Mouse (Mus musculus): ENCODE results near the gene Izumo2. TPM values are rescaled to one million over a fixed set of nuclear protein-coding genes. Genes with fewer than 3 reads are reported as not detected.
"Not testable (repeated sequence)": the region's sequence is repeated elsewhere in the genome, so short reads cannot be mapped to it uniquely, and the experiment has no call there.

Izumo2 gene
- total and polyA plus RNA-seq, 2 experiments from 2014 or later = not detected

DNA sequence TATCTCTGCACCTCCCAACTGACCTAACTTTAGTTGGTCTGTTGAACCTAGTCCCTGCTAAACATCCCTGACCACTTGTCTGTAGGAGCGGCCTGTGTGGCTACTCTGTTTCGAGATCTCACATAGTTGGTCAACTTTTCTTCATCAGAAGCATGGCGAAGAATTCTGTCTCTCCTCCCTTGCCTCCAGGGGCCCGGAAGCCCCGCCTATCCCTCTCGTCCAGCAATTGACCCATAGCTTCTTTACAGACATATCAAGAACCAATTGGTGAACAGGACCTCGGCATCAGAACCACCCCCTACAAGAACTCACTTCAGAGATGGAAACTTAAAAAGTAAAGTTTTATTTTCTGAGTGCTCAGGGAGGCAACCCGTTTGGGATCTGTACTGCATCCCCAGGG lies 5.6 kb upstream of the Izumo2 start:
- ATAC-seq (ENCODE audit: low FRiP score) (no peak), DNase-seq (ENCODE audit: low spot score) (no peak)
- H3K4me3 ChIP-seq (ENCODE audit: low read depth, low read length) = no peak overlapping the region
- H3K9me3 ChIP-seq (ENCODE audit: low read length) = no peaks in the 10 kb centered on the region
- H3K36me3 ChIP-seq (ENCODE audit: insufficient read depth, low read length) = no peaks in the 10 kb centered on the region
- H3K27ac ChIP-seq (ENCODE audit: low read depth, low read length) = no peak overlapping the region
- 0 out of 2 replicates have a peak, but pooled peaks cover 5% of the 10 kb centered on the region for H3K27me3 ChIP-seq (ENCODE audit: insufficient read depth, low read length)
- no peak for TF ChIP-seq CTCF (IDR thresholded peaks at IDR 0.05)
- no peak overlapping the region for H3K4me2 ChIP-seq (ENCODE audit: low read depth, low read length, poor library complexity, severe bottlenecking)
- H3K4me1 ChIP-seq (ENCODE audit: insufficient read depth, low read length) = no peaks in the 10 kb centered on the region
- WGBS = 84% methylated on average over 8 of the region's 8 CpGs
- H3K9ac ChIP-seq (replicated peaks; ENCODE audit: low read length, poor library complexity, severe bottlenecking) = no peak overlapping the region

- Histone ChIP-seq H3K4me3 (ENCODE audit: low read depth, low read length) (no peak overlapping the region), H3K36me3 (ENCODE audit: insufficient read depth, low read length) (no peaks in the 10 kb centered on the region), H3K9me3 (ENCODE audit: low read length) (no peaks in the 10 kb centered on the region), H3K9ac (replicated peaks; ENCODE audit: low read length, poor library complexity, severe bottlenecking) (no peak overlapping the region), H3K4me1 (ENCODE audit: insufficient read depth, low read length) (no peaks in the 10 kb centered on the region), H3K27ac (ENCODE audit: low read depth, low read length) (no peak overlapping the region), H3K27me3 (ENCODE audit: insufficient read depth, low read length) (no peaks in the 10 kb centered on the region), H3K4me2 (ENCODE audit: low read depth, low read length, poor library complexity, severe bottlenecking) (no peak overlapping the region)
- TF ChIP-seq CTCF (IDR thresholded peaks at IDR 0.05) = peak; percentile 74
- WGBS = 58% methylated on average over 3 of the region's 3 CpGs
- ATAC-seq (ENCODE audit: low FRiP score) (no peak), DNase-seq (ENCODE audit: low spot score) (peak; percentile 46)
Observed at GRCm38 (mm10) chr7:44704363-44704762, 4.2 kb upstream of the Izumo2 start.

- ATAC-seq (ENCODE audit: low FRiP score) (no peak), DNase-seq (ENCODE audit: low spot score) (no peak)
- Histone ChIP-seq H3K9me3 (ENCODE audit: low read length) (no peaks in the 10 kb centered on the region), H3K4me3 (ENCODE audit: low read depth, low read length) (no peak overlapping the region), H3K36me3 (ENCODE audit: insufficient read depth, low read length) (no peaks in the 10 kb centered on the region), H3K27ac (ENCODE audit: low read depth, low read length) (no peak overlapping the region), H3K4me2 (ENCODE audit: low read depth, low read length, poor library complexity, severe bottlenecking) (no peak overlapping the region), H3K9ac (replicated peaks; ENCODE audit: low read length, poor library complexity, severe bottlenecking) (no peak overlapping the region), H3K4me1 (ENCODE audit: insufficient read depth, low read length) (no peaks in the 10 kb centered on the region), H3K27me3 (ENCODE audit: insufficient read depth, low read length) (no peaks in the 10 kb centered on the region)
- WGBS = 84% methylated on average over 4 of the region's 4 CpGs
- no peak for TF ChIP-seq CTCF (IDR thresholded peaks at IDR 0.05)
Observed at GRCm38 (mm10) chr7:44705086-44705485, 3.5 kb upstream of the Izumo2 start.

DNA sequence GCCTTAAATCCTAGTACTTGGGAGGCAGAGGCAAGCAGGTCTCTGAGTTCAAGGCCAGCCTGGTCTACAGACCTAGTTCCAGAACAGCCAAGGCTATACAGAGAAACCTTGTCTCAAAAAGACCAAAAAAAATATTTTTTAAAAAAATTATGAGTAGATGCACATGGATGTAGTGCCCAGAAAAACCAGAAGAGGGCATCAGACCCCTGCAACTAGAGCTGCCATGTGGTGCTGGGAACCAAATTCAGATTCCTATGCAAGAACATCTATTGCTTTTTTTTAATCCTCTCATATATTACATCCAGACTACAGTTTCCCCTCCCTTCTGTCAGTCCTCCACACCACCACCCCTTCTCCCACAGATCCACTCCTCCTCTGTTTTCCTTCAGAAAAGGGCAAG lies 2.2 kb upstream of the Izumo2 start:
- no peak for ATAC-seq (ENCODE audit: low FRiP score)
- no peak overlapping the region for H3K4me2 ChIP-seq (ENCODE audit: low read depth, low read length, poor library complexity, severe bottlenecking)
- no peak overlapping the region for H3K27ac ChIP-seq (ENCODE audit: low read depth, low read length)
- no peaks in the 10 kb centered on the region for H3K36me3 ChIP-seq (ENCODE audit: insufficient read depth, low read length)
- H3K4me1 ChIP-seq (ENCODE audit: insufficient read depth, low read length) = no peaks in the 10 kb centered on the region
- TF ChIP-seq CTCF (IDR thresholded peaks at IDR 0.05) = no peak
- no peak for DNase-seq (ENCODE audit: low spot score)
- H3K27me3 ChIP-seq (ENCODE audit: insufficient read depth, low read length) = no peaks in the 10 kb centered on the region
- no peak overlapping the region for H3K9ac ChIP-seq (replicated peaks; ENCODE audit: low read length, poor library complexity, severe bottlenecking)
- H3K4me3 ChIP-seq (ENCODE audit: low read depth, low read length) = no peak overlapping the region
- H3K9me3 ChIP-seq (ENCODE audit: low read length) = no peaks in the 10 kb centered on the region

GRCm38 (mm10) chr7:44707169-44707675 lies 1.3 kb upstream of the Izumo2 start:
- 90% methylated on average over 5 of the region's 5 CpGs for WGBS
- no peak for TF ChIP-seq CTCF (IDR thresholded peaks at IDR 0.05)
- ATAC-seq (ENCODE audit: low FRiP score) = no peak

GRCm38 (mm10) chr7:44708093-44708492 lies 449 bp upstream of the Izumo2 start:
- H3K27me3 ChIP-seq (ENCODE audit: insufficient read depth, low read length); H3K36me3 ChIP-seq (ENCODE audit: insufficient read depth, low read length); H3K4me2 ChIP-seq (ENCODE audit: low read depth, low read length, poor library complexity, severe bottlenecking); H3K4me3 ChIP-seq (ENCODE audit: low read depth, low read length); H3K27ac ChIP-seq (ENCODE audit: low read depth, low read length); H3K9me3 ChIP-seq (ENCODE audit: low read length); H3K9ac ChIP-seq (replicated peaks; ENCODE audit: low read length, poor library complexity, severe bottlenecking); H3K4me1 ChIP-seq (ENCODE audit: insufficient read depth, low read length); DNase-seq (ENCODE audit: low spot score); ATAC-seq (ENCODE audit: low FRiP score): not testable (repeated sequence)
- WGBS = 87% methylated on average over 6 of the region's 6 CpGs

More at GRCm38 (mm10) chr7:44707169-44707675, 1.3 kb upstream of the Izumo2 start:
- no peak for DNase-seq (ENCODE audit: low spot score)
- Histone ChIP-seq H3K9ac (replicated peaks; ENCODE audit: low read length, poor library complexity, severe bottlenecking) (no peak overlapping the region), H3K36me3 (ENCODE audit: insufficient read depth, low read length) (no peaks in the 10 kb centered on the region), H3K27me3 (ENCODE audit: insufficient read depth, low read length) (no peaks in the 10 kb centered on the region), H3K4me2 (ENCODE audit: low read depth, low read length, poor library complexity, severe bottlenecking) (no peak overlapping the region), H3K4me1 (ENCODE audit: insufficient read depth, low read length) (no peaks in the 10 kb centered on the region), H3K4me3 (ENCODE audit: low read depth, low read length) (no peak overlapping the region), H3K27ac (ENCODE audit: low read depth, low read length) (no peak overlapping the region), H3K9me3 (ENCODE audit: low read length) (no peaks in the 10 kb centered on the region)

Data from midbrain, postnatal 0 days (tissue).